Mouse (Mus musculus) embryonic stem cell, embryonic (primary cell): Measurements from ENCODE around the gene Gm6217.

Source experiments
- CTCF ChIA-PET, 4 experiments: fragments of 300-600 bp in 2 of 4; fragments of 350-600 bp in 2 of 4; sonication (Branson Sonifier 250); formaldehyde crosslinking; loops; one replicate each; lab custom pipeline; 2022; ENCODE audit warnings: inconsistent platforms in 2 of 4; lab: Charles Lee
- POLR2A ChIA-PET, 4 experiments: fragments of 300-600 bp in 2 of 4; fragments of 350-600 bp in 2 of 4; sonication (Branson Sonifier 250); formaldehyde crosslinking; loops; one replicate each; lab custom pipeline; 2022; ENCODE audit warnings: antibody characterized with exemption in 4 of 4, inconsistent platforms in 1 of 4; lab: Charles Lee

Gm6217 gene

GRCm38 (mm10) chr1:82905886-82906285, 25.3 kb downstream of the Gm6217 start:
- POLR2A ChIA-PET, result interaction anchor here in 2 of 4 experiments (0.8 to 1.0 kb wide), 3 partner anchors 13 to 43 kb away, joined by 3 read pairs; no protein-coding TSS in a partner anchor
- CTCF ChIA-PET, result interaction anchor here in 1 of 4 experiments (0.6 kb wide), 1 partner anchor 143 kb away, joined by 3 read pairs; no protein-coding TSS in a partner anchor

DNA sequence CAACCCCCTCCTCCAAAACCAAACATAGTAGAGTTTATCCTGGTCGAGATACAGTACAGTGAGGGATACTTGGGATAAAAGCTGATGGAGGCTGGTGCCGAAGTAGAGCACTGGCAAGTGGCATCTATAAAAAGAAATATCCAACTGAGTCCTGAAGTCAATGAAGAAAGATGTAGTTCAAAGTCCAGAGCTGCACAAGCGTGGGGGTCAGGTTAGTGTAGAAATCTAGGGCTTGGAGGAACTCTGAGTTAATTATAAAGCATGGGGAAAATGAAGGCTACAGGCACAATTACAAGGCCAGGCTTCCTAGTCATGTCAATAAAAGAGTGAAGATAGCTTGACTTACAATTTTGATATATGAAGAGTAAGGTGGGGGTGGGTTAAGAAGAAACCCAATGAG, 30.0 kb downstream of the Gm6217 start:
- CTCF ChIA-PET, result no interaction called here
- POLR2A ChIA-PET, result interaction anchor here in 2 of 4 experiments (1.0 to 1.4 kb wide), 5 partner anchors 9 to 56 kb away, joined by 3 to 5 read pairs (median 5); no protein-coding TSS in a partner anchor

DNA sequence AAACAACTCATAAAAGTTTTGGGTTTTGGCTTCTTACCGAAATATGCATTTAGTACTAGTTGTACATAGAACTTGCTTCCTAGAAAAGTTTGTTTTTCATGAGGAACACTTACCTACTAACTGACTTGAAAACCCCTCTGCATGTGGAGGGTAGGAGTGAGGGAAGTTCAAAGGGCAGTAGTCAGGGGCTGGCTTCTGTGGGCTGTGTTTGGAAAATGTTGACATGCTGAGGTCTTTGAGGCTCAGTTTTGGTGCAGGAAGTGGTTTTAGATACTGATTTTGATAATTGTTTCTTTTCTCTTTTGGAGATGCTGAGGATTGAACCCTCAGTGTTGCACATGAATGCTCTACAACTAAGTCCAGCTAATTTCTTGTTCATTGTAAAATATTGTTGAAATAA, 30.6 kb downstream of the Gm6217 start:
- ChIA-PET POLR2A (interaction anchor here in 2 of 4 experiments (1.0 to 1.9 kb wide), 4 partner anchors 9 to 34 kb away, joined by 3 to 5 read pairs (median 4); no protein-coding TSS in a partner anchor), CTCF (no interaction called here)

- CTCF ChIA-PET, result no interaction called here
- POLR2A ChIA-PET, result no interaction called here
These were observed 37.9 kb downstream of the Gm6217 start for GRCm38 (mm10) chr1:82893269-82893668.
